Mouse (Mus musculus) c-Kit-positive CD71-positive TER-119-negative erythroid progenitor cells, embryonic 14.5 days (primary cell): ENCODE measurements around the gene Pde10a.

Source experiments
- DNase-seq: peaks from one replicate; pipeline ENCODE4 v3.0.0-alpha.2; 2013; ENCODE audit warnings: low read depth

Gene Pde10a

DNA sequence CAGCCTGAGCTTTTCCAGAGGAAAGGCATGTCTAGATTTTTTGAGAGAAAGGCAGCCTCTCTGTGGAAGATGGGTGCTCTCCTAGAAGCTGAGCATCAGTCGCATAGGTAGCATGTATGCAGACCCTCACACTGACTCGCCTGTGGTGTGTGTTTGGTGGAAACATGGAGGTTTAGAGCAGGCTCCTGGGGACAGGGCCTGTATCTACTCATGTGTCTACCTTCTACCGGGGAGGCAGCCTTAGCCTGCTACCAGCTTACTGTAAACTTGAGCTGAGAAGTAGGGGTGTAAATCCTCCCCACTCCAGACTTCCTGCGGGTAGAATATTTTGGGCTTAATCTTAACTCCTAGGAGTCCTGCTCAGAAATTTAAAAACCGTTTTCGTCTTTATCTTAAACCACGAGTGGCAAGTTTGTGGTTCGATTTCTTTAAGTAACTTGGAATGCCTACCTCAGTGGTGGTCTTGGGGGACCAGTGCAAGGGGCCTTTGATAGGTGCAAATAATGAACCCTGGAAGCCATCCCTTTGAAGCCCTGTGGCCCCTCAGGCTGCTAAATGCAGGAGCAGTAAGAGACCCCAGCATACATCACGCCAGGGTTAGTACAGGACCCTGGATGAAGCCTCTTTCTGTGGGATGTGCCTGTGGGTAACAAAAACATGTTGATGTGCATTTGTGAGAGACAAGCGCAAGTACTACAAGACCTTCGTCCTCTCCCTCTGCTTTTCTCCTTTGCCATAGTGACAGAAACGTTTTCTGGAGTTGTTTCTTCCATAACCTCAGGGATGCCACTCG, 367.2 kb downstream of the Pde10a start:
- DNase-seq, result no peak

DNA sequence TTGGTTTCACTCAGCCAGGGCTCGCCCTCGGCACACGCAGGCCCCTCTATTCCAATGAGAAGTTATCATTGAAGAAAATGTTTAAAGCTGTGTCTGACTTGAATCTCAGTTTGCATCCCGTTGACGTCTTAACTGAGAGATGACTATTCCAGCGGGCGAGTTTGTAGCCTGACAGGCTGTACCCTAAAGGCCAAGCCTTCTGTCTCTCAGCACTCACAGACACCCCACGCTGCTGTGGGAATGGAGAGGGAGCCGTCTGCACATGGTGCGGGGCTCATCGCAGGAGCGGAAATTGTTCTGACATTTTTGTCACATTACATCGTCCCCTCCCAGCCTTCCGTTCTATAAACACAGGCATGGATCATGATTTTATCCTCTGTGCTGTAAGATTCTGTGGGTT, 370.8 kb downstream of the Pde10a start:
- no peak for DNase-seq

DNA sequence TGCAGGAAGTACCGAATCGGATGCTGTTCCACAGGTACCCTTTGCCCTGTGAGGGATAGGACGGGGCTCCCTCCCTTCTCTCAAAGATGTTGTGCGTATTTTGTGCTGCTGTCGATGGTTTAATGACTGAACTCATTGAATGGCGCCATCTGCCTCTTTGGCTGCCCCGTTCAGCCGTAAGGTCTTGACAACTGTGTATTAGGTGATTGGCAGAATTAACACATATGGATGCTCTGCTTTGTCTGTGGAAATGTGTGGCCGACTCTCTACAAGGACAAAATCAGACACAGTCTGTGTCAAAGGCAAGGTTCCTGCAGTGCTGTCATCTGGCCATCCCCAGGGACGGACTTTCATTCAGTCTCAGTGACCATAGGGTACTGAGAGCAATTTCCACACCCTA, 372.6 kb downstream of the Pde10a start:
- no peak for DNase-seq

DNA sequence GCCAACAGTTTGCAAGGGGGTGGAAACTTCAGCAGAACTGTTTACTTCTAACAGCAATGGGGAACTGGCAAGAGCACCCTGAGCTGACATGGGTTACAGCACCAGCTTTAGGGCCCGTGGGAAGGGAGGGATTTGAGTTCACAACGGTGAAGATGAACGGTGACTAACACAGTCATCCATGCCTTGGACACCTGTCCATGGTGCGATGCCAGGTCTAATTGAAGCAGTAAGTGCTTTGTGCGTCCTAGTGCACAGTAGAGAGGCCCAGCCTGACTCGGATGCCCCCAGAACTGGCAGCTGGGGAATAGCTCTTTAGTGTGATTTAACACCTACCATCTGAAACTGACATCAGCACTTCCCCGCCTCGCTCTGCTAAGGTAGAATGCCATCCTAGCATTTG, 373.0 kb downstream of the Pde10a start:
- no peak for DNase-seq

DNA sequence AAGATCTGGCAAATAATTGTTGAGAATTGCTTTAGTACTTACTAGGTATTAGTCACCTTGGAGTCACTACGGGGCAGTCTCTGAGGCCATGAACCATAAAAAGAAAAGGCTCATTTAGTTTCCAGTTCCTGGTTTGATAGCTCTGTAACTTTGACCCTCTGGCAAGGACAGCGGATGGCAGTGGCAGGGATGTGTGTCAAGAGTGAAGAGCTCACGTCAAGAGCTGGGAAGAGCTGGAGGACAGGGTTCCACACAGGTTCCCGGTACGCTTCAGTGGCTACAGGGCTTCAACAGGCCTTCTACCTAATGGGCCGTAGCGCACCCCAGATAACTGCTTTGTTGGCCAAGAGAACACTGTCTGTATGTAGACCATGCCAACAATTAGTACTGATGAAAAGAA, 374.0 kb downstream of the Pde10a start:
- DNase-seq, result no peak

DNA sequence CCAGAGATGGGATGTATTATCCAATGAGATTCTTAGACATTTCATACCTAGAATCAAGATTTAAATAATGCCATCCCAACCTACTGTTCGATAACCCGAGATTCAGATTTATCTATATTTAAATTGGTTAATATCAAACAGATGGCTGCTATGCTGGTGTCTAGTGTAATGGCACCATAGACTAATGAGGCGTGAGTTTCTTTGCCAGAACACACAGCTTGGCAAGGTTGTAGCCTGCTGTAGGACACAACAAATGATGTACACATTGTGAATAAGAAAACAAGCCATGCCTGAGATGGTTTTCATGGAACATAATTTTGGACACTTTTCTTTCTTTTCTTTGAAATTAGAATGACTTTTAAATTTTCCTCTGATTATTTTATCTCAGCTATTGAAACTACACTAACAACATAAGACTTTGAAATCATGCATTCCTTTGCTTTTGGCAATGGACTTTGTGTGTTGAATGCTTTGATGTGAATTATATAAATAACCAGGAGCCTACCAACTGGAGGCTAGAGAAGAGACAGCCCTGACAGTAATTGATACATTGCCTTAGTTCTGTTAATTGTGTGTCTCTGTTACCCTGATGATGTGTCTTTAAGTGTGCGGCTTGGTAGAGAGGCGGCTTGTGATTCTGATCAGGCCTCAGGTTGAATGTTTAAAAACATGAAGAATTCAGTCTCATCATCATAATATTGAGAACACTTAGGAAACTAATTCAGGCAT, 378.5 kb downstream of the Pde10a start:
- DNase-seq, result no peak

DNA sequence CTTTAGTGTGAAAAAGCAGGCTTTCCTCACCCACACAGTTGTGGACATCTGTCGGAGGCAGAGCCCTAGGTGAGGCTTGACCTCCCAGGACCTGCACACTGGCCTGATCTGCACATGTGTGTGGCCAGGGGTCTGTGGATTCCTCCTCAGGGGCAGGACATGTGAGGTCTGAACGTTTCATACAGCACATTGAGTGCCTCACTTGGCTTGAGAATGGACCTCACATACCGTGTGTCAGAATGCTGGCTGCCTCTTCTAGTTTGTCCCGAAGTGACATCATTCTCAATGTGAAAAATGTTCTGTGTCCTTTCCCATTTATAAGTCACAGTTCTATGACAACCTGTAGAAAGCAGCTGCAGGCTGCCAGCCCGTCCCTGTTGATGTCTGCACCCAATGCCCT, 385.4 kb downstream of the Pde10a start:
- DNase-seq, result no peak

DNA sequence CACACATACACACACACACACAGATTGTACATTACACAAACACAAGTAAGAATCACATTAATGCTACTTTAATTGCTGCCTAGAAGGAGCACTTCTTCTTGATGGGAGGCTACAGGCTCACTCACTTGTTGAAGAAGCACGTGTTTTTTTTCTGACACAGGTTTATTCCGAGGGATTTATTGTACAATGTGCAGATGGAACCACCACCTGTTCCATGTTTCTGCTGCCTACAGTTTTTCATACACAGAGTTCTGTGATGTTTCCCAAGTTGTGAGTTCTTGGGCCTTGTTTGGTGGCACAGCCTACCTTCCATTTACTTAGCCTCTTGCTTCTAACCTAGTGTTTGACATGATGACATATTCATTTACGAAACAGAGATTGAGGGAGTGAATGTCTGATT, 387.8 kb downstream of the Pde10a start:
- no peak for DNase-seq

DNA sequence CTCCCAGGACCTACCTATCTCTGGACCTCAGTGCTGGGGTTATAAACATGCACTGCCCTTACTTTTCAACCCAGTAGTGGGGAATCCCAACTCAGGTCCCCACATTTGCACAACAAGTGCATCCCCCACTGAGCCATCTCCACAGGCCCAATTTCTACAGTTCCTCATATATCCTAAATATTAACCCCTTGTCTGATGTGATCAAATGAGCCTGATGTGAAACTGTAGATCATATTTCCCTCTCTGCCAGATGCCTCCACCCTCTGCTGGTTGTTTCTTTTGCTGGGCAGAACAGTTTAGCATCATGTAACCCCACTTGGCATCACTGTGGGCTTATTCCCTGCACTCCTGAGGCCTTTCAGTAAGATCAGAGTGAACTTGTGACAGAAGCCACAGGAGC, 390.5 kb downstream of the Pde10a start:
- no peak for DNase-seq

DNA sequence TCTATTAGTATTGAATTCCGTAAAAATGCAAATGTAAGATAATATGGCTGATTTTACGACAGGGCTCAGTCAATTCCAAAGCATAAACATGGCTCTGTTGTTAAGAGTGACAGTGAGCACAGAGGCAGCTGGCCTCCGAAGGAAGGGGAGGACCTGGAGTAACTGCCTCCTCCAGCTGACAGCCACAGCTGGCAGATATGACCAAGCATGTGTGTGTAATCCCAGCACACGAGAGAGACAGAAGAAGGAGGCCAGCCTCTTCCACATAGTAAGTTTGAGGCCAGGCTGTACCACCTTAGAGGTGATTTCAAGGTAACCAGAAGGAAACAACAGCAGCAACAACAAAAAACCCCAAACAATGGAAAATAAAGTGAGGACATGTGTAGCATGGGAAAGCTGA, 397.9 kb downstream of the Pde10a start:
- no peak for DNase-seq

DNA sequence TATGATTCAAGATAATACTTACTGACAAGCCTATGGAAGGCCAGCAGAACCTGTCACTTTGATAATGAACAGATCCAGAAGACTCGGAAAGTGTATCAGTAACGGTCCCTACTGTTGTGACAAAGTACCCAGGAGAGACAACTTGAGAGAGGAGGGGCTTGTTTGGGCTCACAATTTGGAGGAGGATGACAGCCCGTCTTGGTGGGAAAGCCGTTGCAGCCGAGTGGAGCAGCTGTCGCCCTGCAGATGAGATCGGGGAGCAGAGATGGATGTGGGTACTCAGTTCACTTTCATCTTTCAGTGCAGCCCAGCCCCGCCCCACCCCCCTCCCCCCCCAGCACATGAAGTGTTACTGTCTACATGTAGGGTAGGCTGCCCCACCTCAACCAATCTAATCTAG, 398.6 kb downstream of the Pde10a start:
- DNase-seq, result no peak

DNA sequence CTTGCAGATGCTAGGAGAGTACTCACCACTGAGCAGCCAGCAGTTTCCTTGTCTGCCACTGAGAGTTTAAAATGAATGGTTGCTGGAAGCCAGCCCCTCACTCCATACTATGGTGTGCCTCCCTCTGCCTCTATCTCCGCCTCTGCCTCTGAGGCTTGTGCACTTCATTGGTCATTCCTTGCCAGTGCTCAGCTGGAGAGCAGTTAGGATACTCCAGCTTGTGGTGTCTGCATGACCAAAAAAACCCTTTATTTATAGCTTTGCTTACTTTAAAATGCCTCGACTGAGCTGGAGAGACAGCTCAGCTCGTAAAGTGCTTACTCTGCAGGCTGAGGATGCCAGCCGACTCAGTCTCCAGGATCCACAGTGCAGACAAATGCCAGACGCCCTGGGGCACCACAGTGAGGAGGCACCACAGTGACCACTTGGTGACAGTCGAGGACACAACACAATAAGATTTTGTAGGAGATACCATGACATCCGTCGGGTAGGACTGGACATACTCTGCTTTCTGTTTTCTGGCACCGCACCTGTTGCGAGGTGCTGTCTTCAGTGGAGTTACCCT, 400.7 kb downstream of the Pde10a start:
- no peak for DNase-seq

DNA sequence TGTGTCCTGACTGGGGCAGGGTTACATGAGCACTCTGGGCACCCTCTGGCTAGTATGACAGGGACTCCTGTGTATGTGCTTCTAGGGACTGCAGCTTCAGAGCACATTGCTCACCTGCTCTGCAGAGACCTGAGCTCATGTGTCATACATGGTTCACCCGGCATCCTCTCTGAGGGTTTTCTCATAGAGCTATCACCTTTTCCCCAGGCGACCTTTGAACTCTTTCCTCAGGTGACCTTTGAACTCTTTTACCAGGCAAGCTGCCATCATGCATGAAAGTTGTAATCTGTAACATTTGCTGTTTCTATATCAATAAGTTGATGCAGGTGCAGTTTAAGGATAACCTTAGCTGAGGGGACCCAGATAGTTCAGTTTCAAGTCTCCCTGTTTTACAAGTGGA, 403.4 kb downstream of the Pde10a start:
- DNase-seq, result no peak

DNA sequence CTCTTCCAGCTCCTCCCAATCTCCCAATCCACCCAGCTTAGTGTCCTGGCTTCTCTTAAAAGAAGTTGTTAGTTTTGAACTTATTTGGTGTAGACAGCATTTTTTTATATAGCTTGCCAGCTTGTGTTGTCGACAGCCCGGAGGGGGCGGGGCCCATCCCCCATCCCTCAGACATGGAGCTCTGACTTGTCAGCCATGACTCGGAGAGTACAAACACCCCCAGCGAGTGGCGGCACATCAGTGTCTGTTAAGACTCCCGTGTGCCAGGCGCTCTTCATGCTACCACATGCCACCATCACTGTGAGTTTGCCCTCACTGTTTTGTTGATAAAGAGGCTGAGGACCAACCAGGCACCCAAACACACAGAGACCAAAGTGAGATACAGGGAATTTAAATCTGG, 404.5 kb downstream of the Pde10a start:
- no peak for DNase-seq

DNA sequence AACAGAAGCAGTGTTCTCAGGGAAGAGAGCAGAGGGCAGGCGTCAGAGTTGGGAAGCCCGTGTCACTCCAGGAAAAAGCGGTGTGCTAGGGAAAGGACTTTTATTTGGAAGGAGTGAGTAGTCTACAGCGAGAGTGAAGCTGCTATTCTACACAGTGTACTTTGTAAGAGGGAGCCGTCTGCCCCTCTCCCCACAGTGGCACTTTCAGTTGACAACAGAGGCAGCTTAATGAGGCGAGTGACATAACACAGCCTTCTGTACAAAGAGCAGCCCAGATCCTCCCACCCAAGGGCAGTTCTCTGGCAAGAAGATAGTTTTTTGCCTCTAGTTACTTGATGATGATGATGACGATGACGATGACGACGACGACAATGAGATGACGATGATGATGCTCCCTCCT, 410.4 kb downstream of the Pde10a start:
- no peak for DNase-seq

DNA sequence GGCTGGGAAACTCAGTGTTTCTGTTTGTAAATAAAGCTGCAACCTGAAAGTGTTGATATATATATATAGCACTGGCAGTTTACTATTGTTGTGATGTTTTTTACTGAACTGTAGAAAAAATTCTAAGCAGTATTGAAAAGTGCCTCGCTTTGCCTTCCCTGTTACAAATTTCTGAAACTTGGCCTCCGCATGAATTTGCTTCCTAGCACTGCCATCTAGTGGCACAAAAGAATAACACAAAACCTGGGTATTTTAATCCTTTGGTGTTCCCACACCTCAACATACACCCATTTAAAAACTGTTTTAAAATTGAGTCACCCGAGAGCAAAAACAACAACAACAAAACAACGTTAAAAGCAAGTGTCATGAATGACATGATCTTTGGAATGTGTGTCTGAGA, 411.4 kb downstream of the Pde10a start:
- DNase-seq, result peak; percentile 2

DNA sequence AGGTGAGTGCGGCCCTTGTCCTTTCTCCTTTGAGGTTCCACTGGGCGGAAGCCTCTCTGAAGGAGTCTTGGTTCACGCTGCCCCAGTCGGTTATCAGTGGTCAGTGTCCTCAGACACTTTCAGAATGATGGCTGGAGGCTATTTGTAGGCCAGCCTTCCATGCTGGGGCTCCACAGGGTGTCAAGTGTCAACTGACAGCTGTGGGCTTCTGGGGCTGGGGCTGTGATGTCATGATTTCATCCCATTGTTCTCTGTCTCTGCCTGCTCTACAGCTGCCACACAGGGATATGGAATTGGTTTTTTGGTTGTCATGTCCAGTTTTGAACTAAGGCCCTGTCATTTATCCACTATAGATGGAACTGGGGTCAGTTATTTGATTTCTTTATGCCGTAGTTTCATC, 426.4 kb downstream of the Pde10a start:
- DNase-seq, result no peak

DNA sequence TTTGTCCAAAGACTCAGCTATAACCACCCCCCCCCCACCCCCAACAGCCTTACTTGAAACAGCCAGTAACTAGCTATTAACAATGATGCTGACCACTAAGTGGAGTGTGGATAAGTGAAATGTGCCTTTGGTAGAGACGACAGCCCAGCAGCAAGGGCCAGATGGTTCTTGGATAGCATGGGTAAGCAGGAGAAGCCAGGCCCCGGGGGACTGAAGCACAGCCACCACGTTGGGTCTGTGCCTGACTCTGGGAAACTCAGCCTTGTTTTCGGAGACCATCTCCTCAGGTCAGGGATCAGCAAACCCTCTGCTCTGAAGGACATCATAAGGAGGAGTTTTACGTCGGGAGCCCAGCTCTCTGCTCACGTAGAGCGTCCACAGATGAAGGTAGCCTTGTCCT, 427.8 kb downstream of the Pde10a start:
- DNase-seq, result no peak

DNA sequence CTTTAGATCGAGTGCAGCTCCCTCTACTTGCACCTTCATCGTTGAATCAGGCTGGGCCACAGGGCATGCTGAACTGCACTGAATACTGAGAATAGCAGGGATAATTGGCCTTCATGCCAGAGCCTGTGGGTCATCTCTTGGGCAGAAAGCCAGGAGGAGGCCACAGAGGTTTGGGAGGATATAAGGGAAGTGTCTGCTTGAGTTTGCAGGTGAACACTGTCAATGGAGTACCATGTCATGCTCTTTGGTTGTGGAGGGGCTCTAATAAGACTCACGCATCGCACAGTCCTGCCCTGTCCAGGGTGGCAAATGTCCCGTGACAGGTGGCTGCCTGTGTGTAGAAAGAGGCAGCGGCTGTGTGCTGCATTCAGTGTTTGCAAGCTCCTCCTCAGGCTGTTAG, 433.0 kb downstream of the Pde10a start:
- DNase-seq, result no peak

DNA sequence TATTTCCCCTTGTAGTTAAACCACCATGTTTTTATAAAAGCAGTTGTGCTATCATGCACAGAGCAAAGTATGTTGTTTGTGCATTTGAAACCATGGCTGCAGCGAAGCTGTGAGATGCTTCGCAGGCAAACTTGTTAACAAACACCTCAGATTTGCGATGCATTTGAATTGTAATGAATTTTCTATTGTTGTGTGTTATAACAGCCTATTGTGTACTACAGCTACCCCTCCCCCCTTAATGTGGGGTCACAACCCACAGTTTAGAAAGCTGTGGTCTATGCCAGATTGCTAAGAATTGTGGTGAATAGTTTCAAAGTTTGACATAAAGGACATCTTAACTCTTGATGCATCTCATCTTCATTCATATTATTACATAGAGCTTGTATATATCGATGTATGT, 435.2 kb downstream of the Pde10a start:
- no peak for DNase-seq

DNA sequence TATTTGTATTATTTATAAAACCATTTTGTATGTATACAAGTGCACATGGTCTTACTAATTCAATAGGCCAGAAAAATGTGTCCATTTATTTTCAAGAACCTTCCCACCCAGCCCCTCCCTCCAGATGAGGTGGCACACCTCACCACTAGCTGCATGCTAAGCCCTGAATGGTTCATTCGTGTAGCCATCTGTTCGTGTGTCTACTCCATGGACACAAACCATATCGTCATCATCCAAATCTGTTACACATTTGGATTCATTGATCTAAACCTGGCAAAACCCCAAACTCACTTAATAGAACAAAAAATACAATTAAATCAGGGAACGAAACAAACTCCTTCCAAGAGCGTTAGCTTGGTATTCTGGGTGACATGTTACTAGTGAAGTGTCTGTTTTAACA, 435.9 kb downstream of the Pde10a start:
- DNase-seq, result no peak

DNA sequence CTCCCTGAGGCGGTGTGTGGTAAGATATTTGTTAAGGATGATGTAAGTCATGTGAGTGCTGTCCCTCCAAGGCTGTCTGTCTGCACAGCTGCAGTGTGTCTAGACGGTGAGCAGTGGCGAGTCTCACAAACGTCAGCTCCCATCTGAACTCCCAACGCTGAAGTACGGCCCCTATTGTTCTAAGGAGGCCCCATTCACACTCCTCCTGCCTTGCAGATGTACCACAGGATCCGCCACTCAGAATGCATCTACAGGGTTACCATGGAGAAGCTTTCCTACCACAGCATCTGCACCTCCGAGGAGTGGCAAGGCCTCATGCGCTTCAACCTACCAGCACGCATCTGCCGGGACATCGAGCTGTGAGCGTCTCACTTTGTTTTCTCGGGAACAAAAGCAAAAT, 436.5 kb downstream of the Pde10a start:
- DNase-seq, result no peak

DNA sequence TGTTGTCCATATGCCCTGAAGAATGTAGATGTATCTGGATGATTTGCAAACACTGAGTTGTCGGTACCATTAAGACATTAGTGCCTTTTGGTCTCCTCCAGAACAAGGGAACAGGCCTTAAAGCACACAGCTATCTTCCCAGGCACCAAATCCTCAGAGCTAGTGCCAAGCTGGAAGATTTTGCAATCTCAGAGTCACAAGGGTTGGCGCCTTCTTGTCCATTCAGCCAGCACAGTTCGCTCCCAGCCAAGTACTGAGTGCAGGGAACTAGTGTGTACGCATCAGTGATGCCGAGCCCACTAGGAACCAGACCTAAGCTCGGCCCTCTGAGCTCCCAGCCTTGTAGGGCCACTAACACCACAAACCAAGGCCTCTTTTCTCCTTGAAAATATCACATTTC, 440.0 kb downstream of the Pde10a start:
- DNase-seq, result no peak
